Mouse (Mus musculus) liver (tissue): ENCODE results near the gene Hjurp.
A peak's percentile ranks its signal among the peaks of the same experiment; 100 is the strongest.

Experiments
- DNase-seq: peaks from one replicate; pipeline ENCODE4 v3.0.0-alpha.2; 2020; ENCODE audit warnings: mixed read lengths

Hjurp gene

DNA sequence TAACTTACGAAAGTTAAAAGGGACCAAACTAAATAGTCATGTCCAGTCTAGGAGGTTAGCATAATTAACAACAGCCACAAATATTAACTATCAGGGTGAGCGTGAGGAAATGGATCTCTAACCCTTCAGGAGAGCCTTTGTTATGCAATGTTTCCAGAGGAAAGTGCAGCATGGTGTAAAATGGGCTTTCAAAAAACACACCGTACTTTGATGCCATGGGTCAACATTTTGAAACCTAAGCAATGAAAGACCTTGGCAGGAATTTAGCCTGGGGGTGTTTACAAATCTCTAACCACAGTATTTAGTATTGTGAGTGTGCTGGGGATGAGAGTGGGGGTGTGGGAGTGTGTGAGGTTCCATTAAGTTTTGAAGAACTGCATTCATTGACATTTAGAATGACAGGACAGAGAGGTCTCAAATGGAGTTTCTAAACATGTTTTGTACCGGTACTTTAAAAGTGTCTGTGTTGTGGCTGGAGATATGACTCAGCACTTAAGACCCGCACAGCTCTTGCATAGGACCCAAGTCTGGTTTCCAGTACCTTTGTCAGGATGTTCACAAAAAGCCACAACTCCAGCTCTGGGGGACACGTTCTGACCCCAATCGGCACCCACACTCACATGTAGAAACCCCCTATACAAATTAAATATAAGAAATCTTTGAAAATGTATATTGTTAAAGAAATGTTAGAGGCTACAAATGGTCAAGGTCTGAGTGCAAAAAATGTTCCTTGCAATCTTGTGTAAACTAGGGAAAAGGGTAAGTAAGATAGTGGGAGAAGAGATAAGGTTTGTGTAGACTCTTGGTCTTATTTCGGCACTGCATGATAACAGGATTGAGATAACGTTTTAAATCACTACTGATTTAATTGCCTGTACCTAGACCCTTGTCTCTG, 1.9 kb upstream of the Hjurp start:
- DNase-seq: no peak

DNA sequence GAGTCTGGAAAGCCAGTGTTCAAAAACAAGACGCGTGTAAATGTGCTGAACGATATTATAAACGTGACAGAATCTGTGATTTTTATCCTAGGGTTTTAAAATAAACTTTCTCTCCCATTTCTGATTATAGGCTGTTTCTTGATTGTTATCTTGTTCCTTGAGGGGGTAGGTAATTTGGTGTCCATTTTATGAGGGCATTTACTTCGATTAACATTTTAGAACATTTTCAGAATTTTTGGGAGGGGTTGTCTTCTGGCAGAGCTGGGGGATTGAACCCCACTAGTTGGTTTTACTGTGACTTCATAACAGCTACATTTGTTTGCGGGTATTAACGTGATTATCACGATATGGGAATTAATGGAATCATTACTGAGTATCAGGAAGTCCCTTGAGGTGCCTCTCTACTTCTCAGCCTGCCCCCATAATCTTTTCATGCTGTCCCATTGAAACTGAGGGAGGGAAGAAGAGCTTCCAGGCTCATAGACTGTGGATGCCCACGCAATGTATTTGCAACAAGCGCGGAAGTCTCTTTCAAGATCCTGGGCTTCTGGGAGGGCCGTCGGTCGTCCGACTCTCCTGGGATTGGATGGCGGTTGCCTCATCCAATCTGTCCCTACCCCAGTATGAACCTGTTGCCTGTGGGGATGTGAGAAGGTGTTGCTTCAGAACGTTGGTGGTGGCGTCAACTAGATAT, 532 bp upstream of the Hjurp start:
- DNase-seq: no peak

DNA sequence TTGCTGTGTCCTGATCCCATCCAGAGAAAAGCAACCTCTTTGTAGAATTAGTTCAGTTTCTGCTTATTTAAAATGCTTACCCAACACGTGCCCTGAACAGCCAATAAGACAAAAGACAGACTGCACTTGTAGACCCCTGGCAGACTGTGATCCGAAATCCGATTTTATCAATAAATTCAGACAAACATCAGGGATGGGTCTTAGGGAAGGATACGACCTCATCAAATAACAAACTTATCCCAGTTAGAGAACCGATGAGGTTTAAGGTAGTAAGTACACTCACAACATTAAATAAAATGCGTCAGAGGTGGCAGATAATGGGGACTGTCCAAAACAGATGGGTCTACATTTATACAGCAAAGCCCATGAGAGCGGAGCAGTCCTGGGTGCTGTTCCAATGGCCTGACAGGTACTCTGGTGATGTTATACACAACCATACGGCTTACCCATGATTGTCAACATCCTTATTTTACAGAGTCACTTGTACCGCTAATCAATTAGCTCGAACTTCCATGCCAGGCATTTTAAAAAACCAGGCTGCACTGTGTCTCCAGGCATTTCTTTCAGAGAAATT, 822 bp downstream of the Hjurp start:
- peak; percentile 65 for DNase-seq

DNA sequence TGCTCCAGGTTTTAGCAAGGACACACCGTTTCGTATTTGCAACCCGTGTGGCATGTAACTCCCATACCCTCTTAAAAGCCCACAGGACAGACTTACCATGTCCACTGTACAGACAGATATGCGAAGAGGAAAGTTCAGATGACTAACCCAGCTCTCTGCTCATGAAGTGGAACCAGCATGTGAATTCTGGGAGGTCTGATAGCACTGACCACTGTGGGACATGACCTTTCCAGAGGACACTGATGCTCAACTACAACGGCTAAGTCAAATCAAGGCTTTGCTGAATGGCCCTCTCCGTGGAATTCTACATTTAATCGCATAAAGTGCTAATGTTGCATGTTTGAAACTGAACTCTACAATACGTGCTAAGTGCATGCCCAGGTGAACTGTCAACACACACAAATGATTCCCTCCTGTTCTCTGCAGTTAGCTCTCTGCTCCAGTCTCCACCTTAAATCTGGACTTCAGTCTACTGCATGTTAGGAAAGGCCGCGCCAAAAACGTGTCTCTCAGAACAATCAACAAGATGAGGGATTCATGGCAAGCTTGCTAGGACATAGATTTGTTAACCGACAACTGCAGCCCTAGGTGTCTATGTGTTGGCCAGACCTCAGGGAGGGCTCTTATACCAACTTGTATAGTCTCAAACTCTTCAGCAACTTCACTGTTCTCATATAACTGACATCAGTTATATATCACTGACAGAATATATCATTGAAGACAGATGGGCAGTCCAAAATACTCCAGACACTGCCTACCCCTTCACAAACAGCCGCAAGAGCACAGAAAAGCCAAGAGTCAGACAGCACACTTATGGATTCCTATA, 1.5 kb downstream of the Hjurp start:
- no peak for DNase-seq

DNA sequence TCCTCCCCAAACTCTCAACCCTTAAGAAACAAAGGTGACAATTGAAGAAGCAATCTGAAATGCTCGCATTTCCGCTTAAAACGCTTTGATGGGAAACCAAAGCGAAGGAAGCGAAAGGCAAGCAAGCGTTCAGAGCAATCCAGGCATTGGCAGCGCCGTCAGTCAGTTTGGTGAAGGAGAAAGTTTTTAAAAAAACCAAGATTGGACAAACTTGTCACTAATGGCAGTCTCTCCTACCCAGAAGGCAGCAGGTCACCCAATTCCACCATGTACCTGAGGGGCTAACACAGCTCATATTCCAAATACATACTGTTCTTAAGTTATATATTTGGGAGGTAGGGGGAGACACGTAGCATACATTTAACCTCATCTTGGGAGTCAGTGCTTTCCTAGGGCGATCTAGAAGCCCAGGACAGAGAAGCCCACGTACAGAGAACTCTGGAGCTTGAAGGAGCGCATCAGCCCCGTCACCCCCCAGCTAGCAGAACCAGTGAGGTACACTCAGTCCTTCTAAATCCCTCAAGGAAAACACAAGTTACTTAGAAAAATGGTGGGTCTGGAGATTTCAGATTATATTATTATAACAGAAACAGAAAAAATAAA, 2.3 kb downstream of the Hjurp start:
- no peak for DNase-seq

DNA sequence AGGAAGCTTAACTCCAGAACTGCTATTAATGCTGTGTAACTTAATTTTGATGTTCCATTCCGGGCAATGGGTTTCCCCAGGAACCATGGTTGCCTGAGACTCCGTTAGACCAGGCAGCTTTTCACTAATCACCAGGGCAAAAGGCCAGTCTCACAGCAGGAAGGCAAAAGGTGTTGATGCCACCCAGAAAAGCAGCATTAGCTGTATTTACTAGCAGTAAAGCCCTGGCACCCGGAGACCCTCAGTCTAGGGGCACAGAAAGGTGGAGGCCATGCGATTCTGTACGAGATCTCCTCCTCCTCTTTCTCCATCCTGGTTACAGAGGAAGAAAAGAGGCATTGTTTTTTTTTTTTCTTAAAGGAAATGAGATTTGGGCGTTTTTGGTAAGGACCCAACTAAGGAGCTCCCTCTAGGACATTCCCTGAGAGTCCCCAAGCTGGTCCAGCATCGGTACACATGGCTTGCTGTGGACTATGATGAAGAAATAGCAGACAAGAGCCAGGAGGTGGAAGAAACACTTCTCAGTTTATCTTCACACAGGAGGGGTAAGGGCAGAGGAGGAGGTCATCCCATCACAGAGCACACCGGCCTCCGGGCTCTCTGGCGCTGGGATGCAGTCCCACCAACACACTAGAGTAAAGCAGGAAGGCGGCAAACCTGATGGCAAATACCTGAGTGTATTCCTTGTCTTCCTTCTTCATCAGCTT, 2.9 kb downstream of the Hjurp start:
- no peak for DNase-seq

DNA sequence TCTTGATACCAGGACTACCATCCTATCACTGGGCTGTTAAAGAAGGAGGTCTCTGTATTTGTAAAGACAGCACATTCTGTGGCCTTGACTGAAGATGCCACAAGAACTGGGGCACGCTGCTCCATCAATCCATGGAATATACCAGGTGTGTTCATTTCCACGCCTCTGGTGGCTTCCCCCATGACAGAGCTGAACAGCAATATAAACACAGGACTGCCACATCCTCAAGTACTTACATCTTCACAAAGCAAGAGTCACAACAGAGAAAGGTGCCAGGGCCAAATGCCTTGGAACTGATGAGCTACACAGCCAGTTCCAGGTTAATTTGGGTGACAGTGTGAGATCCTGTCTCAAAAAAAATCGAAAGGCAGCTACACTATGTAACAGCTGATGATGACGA, 3.6 kb downstream of the Hjurp start:
- no peak for DNase-seq

DNA sequence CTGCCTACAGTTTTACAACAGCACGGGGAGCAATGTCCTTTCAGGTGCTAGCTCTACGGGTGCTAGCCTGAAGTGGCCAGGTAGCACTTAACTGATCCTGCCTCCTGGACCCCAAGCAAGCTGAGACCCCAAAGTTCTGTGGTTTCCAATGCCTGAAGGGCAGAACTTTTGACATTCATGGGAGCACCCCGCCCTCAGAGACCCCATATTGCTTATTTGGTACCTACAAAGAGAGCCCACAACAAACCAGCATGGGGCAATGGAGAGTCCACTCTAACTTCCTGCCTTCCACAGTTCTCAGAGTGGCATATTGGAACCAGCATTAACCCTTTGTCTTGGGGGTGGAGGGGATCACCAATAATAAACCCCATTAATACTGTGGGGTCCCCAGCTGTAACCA, 4.1 kb downstream of the Hjurp start:
- no peak for DNase-seq

DNA sequence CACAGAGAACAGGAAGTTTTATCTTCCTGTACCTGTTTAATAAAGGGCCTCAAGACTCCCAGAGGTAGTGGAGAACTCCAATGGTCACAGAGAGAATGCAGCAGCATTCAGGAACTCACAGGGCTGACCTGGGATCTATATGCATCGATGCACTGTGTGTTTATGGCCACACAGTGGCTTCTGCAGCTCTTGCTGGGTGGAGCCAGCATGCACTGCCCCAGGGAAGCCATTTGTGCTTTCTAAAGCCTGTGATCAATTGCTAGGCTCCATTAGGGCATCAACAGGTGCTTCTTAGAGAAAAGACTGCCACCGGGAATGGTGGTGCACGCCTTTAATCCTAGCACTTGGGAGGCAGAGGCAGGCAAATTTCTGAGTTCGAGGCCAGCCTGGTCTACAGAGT, 4.6 kb downstream of the Hjurp start:
- no peak for DNase-seq

DNA sequence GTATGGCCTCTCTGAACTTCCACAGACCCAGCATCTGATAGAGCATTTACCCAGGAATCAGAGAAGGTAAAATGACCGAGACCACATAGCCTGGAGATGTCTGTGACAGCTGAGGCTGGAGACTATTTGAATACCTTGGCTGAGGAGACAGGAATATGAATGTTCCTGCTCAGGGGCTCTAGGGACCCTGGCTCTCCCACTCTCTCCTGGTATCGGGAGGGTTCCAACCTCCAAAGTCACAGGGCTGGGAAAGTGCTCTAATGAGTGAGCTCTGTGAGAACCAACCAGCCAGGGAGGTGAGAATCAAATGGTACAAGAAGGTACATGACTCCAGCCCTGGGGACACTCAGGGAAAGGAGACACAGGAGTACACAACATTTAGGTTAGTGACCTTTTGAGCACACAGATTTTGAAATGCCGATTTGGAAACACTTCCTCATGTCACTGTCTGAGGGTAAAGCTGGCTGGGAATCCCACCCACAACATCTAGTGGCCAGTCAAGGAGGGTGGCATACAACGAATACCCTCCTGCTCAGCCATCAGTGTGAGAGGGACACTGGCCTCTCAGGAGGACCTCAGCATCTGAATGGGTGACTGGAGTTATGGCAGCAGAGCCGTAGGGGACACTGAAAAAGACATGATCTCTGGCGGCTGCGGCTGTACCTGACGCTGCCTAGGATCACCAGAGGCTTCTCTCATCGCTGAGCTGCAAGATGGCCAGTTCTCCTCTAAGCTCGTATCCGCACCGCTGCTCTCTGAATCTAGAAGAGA, 7.7 kb downstream of the Hjurp start:
- no peak for DNase-seq

DNA sequence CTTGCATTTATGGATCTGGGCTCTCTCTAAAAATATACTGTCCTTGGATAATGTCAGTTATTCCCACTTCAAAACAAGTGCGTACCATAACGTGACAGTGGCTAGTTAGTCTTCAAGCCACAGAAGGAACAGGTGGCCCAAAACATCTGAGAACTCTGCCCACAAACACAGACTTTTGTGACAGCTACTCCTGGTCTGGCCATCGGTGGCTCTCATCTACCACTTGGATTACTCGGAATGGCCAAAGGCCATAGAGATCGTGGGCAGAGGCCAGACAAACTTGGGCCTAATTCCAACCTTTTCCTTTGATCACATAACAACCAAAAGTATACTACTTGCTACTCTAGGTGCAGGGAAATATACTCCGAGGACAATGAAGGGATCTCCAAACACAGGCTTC, 9.4 kb downstream of the Hjurp start:
- DNase-seq: no peak

DNA sequence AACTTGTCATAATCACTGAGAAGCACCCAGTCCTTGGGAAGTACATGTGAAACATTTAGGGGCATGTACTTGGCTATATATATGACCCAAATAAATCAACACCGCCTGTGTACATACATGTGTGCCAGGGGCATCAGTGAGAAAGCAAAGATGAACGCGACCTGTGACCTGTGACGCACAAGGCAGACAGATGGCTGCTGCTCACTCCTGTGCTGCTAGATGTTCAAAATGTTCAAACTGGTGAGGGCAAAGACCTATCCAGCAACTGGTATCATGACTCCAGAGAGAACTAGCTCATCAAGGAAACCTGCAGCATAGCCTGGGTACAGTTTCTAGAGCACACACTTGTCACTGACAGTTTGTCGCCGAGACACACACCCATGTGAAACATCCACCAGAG, 9.9 kb downstream of the Hjurp start:
- DNase-seq: no peak

DNA sequence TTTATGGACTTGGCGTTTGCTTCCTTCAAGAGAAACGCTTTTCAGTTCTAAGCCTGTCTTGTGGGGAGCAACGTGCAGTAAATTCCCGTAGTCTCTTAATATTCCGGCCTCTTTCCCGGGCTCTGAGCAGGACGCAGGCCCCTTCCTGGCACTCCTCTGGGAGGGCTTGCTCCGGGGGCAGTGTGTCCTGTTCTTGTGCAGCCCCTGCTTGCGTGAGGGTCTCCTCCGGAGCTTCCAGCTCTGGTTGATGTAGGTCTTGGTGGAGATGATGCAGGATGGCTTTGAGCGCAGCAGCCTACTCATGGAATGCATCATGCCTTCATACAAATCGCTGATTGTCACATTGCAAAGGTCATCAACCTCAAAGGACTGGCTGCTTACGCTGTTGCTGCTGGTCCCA, 11.3 kb downstream of the Hjurp start:
- DNase-seq: no peak

DNA sequence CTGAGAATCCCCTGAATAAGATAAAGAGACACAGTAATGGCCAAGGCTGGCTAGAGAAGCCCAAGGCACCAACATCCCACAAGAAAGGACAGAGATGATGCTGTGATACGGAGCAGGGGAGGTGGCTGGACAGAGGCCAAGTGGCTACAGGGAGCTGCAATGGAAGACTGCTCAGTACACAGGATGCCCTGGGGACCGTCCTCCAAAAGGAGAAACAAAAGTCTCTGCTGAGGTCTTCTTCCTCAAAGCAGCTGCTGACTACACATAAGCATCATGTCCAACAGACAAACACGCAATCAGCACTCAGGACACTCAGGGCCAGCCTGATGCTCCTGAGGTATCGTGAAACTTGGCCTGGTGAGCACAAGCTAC, 12.6 kb downstream of the Hjurp start:
- no peak for DNase-seq

DNA sequence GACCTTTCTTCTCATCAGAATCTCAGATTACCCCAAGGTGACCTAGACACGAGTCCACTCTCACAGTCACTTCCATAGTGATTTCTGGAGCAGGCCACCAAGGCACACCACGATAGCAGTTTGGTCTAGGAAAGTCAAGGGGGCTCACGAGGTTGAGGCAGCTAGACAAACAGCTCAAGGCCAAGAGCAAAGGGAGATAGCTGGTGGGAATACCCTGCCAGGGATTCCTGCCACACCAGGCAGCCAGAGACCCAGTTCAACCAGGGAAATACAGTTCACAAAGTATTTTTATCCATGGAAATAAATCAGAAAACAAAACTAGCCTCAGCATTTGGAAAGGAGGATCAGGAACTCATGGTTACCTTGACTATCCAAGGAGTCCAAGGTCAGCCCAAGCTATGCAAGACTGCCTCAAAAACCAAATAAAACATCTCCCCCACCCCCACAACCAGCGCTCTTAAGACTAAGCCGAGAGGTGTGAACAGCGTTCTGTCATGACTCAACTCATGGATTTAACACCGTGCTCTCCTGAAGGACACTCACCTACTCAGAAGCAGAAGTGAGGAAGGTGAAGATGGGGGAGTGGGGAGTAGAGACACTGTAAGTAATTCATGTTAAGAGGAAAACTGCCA, 13.1 kb downstream of the Hjurp start:
- no peak for DNase-seq

DNA sequence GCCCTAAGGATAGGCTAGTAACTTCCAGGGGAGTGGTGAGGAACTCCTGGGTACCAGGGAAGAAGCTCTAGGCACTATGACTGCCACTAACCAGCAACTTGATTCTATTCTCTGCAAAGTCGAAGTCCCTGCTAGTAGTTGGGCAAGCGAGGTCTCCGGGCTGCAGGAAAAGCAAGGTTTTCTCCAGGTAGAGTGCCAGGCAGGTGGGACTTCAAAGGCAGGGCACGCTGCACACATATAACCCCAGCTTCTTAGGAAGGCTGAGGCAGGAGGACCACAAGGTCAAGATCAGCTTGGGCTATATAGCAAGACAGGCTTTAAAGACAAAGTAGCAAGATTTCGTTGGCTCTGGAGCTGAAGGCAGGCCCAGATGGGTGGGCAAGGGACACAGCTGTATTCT, 13.7 kb downstream of the Hjurp start:
- no peak for DNase-seq

DNA sequence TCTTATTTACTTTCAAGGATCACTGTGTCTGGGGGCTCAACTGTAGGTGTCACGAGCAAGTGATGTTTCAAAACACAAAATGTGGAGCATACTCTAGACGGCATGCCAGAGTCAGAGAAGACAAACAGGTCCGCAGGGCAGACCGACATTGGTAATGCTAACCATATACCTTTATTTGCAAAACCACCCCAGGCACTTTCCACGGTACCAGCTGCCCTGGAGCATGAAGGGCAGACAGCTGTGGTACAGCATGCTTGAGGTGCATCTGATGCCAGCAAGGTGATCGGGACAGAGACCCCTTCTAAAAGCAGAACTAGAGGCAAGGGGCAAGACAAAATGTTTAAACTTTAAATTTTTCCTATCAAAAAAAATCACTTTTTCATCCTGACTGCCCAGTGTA, 14.5 kb downstream of the Hjurp start:
- DNase-seq: no peak

DNA sequence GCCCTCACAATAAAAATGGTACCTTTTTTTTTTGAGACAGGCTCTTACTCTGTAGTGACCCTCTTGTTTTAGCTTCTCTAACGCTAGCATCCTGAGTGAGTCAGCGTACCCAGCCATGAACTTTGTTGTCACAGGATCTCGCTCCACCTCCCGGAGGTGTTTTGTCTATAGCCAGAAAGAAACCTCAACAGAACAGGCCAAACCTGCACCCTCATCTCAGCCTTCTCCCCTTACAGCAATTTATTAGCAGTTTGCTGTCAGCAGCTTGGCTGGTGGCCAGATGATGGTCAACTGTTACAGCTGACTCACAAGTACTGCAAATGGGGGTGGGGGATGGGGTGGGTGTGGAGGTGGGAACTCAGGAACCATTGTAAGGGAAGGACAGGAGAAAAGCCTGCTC, 15.2 kb downstream of the Hjurp start:
- peak; percentile 74 for DNase-seq

DNA sequence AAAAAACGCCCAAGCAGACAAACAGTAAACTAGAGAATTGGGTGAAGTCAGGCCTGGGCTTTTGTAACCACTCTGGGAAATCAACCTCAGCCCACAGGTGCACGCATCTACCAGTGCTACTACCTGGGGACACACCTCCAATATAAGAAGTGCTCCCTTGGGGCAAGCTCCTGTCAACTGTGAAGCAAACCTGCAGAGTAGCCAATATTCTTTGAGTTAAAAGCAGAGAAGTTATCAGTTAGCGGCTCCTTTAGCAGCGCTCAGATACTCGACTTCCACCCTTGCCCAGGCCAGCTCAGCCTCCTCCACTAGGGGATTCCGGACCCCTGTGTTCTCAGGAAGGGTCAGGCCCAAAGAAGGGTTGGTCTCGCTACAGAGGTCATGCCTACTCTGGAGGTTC, 15.7 kb downstream of the Hjurp start:
- no peak for DNase-seq

DNA sequence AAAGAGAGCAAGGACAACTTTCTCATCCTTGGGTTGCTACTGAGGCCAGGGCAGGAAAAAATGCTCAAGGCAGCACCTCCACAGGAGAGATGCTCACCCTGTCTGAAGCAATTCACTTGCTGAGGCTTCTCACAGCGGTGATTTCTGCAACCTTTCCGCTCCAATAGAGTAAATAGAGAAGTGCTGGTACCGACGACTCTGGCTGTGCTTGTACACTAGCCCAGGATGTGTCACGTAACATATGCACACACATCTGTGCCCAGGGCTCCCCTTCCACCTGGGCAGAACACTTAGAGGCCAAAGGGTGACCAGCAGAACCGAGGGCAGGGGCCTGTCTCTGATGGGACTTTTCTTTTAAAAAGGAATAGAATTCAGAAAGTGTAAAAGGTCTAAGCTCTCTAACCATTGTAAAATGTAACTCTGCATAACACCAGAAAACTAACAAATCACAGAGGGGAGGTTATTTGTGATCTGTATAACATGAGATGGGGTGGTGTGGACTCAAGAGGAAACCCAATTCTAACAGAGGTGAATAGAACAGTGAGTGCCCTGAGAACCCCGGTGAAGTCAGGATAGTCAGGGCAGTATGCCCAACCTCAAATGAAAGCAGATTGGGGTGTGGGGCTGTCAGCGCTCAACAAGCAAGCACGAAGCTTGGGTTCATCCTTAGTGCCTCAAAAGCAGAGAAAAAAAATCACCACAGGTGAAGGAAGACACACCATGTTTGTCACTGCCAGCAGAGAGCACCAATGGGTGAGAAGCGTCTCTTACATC, 16.6 kb downstream of the Hjurp start:
- DNase-seq: no peak
